Mouse (Mus musculus) adrenal gland, postnatal 0 days (tissue): ENCODE measurements around the gene Kcnv2. TPM values are rescaled to one million over a fixed set of nuclear protein-coding genes. Genes with fewer than 3 reads are reported as not detected.

Experiments used
- polyA plus RNA-seq: library from polyadenylated mRNA; unstranded; fragments of >200 nt; fragmentation: Nextera tagmentation; extraction: Ambion mirVana; gene quantifications from 2 replicates; pipeline ENCODE4 v1.2.1, GENCODE M21; 2015

Gene Kcnv2
- 0.03 and 0.08 TPM in 2 replicates for polyA plus RNA-seq

GRCm38 (mm10) chr19:27322281-27322680 lies at the start of gene Kcnv2:
Gene Kcnv2, plus strand, starts transcription at chr19:27322588.

Other genes starting within 250 kb of the Kcnv2 start
- gene Vldlr, start 106.1 kb upstream of the Kcnv2 start, polyA plus RNA-seq: 16.3 and 18.8 TPM in 2 replicates
- gene Pum3, start 107.2 kb downstream of the Kcnv2 start, polyA plus RNA-seq: 44.0 and 57.7 TPM in 2 replicates